ENCODE assay signal across 9 mouse cellular contexts in the genomic region with DNA sequence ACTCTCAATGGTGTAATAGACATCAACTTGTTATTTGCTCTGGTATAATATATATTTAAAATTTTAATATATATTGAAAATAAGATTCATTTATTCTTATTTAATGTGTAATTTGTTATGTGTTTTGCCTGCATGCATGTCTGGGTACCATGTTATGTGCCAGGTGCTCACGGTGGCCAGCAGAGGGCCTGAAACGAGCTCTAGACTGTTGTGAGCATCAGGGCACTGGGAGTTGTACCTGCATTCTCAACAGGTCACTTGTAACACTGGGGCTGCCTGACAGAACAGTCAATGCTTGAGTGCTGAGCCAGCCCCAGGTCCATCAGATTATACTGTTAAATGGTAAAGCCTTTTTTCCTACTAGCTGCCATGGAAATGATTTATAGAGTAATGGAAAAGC. TPM values are rescaled to one million over a fixed set of nuclear protein-coding genes. Genes with fewer than 3 reads are reported as not detected.
DNase-seq lines count a peak whose midpoint lies in the region; ATAC-seq and TF ChIP-seq lines count a peak whose summit lies in the region.
"Had no signal": no experiment of that assay in that cellular context is flagged by ENCODE, and none has a peak within 500 bp of the region (broad histone marks: within the 10 kb centered on the region; RNA-seq: fewer than 3 reads in every experiment).

No protein-coding gene starts in this region.

- TF ChIP-seq CTCF in layer of hippocampus, adult 2 months (conservative IDR thresholded peaks at IDR 0.05): peak; percentile 65

- H3K4me3 ChIP-seq in layer of hippocampus, adult 2 months: no peak overlapping the region
- H3K4me3 ChIP-seq: embryonic facial prominence, embryonic 13.5 days had no signal

- peak; percentile 19 to 26 for DNase-seq in cerebellum, postnatal 10 days
- DNase-seq in cerebellum, adult 9-10 months: no peak
- no peak for DNase-seq in layer of hippocampus, adult 2 months (ENCODE audit: low spot score in 2 of 2)
- no peak for DNase-seq in layer of hippocampus, adult 18-20 months (ENCODE audit: low spot score in 2 of 2)
- peak; percentile 22 for DNase-seq in induced T-regulatory cell, adult 2 months (ENCODE audit: low read depth)
- no peak for DNase-seq in urinary bladder, postnatal 10 days (ENCODE audit: low spot score)
- DNase-seq in c-Kit-positive CD71-positive TER-119-positive erythroid progenitor cells, embryonic 14.5 days (ENCODE audit: low spot score): no peak

- no peak overlapping the region for H3K27ac ChIP-seq in layer of hippocampus, adult 2 months
- H3K27ac ChIP-seq: embryonic facial prominence, embryonic 13.5 days had no signal

- peak; percentile 47 for ATAC-seq in CD4-positive, CD25-positive, alpha-beta regulatory T cell, adult 4 months

RNA-seq across cellular contexts. Expression of gene Gin1, which starts 43.2 kb away (rescaled TPM):
- total RNA-seq in layer of hippocampus, adult 2 months (2021): 10 to 100 TPM; 11.3 to 11.4 TPM
- total RNA-seq in layer of hippocampus, adult 18-20 months (2021): 10 to 100 TPM in 1 of 2 experiments, 1 to 10 TPM in 1; 8.3 to 11.1 TPM
- polyA plus RNA-seq in CD4-positive, CD25-positive, alpha-beta regulatory T cell, adult 4 months (2017; shearing (Covaris generic)): 10 to 100 TPM; 27.2 to 31.3 TPM

RNA-seq across cellular contexts. Expression of gene Ppip5k2, which starts 43.5 kb away (rescaled TPM):
- 10 to 100 TPM; 19.3 to 20.8 TPM for total RNA-seq in layer of hippocampus, adult 2 months (2021)
- total RNA-seq in layer of hippocampus, adult 18-20 months (2021): 10 to 100 TPM; 17.4 to 18.8 TPM
- polyA plus RNA-seq in CD4-positive, CD25-positive, alpha-beta regulatory T cell, adult 4 months (2017; shearing (Covaris generic)): 10 to 100 TPM; 27.8 to 33.8 TPM

Comparison
In these comparisons a context has a peak if more than half of its experiments do, and no peak if none do; other contexts are left out.
1. DNase-seq: peak in cerebellum, postnatal 10 days (2 of 2) and induced T-regulatory cell, adult 2 months (single experiment); none in cerebellum, adult 9-10 months (single experiment), layer of hippocampus, adult 2 months (0 of 2), layer of hippocampus, adult 18-20 months (0 of 2), urinary bladder, postnatal 10 days (single experiment) and c-Kit-positive CD71-positive TER-119-positive erythroid progenitor cells, embryonic 14.5 days (single experiment).